14 mouse cellular contexts compared by ENCODE assay signal in the genomic region with DNA sequence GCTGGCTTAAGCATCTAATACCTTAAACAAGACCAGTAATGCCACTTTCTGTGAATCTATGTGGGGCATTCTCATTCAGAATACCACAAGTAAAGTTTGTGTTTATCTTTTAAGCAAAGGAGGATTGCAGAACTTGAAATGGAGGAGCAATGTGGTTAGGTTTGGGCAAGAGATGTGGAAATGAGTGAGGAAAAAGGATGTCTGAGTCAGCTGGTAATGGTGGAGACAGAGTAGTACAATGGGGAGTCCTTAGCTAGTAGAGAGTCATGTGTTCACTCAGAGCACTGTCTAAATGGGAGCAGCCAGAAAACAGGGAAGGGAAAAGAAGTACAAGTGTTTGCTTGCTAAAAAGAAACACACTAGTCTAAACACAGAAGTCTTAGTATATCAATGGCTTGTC.
"Had no signal": no experiment of that assay in that cellular context is flagged by ENCODE, and none has a peak within 500 bp of the region (broad histone marks: within the 10 kb centered on the region; RNA-seq: fewer than 3 reads in every experiment).

No protein-coding gene starts in this region.

- H3K27me3 ChIP-seq: limb, embryonic 12.5 days; liver, embryonic 15.5 days; megakaryocyte, embryonic 14.5 days; midbrain, embryonic 15.5 days; neural tube, embryonic 12.5 days had no signal

- ATAC-seq: midbrain, embryonic 15.5 days had no signal

- H3K27ac ChIP-seq: limb, embryonic 12.5 days; liver, embryonic 15.5 days; midbrain, embryonic 15.5 days; neural tube, embryonic 12.5 days; stomach, postnatal 0 days had no signal

- H3K4me2 ChIP-seq: limb, embryonic 12.5 days; liver, embryonic 15.5 days; lung, embryonic 14.5 days; midbrain, embryonic 11.5 days; midbrain, embryonic 15.5 days; neural tube, embryonic 12.5 days had no signal

- H3K4me3 ChIP-seq: limb, embryonic 12.5 days; liver, embryonic 15.5 days; megakaryocyte, embryonic 14.5 days; midbrain, embryonic 15.5 days; neural tube, embryonic 12.5 days had no signal

- DNase-seq: kidney, adult 18-20 months; kidney, postnatal 10 days; kidney, postnatal 4 days; lung, embryonic 14.5 days; lung, postnatal 10 days; thymus, adult 18-20 months; thymus, postnatal 14 days had no signal

- H3K4me1 ChIP-seq: limb, embryonic 12.5 days; midbrain, embryonic 15.5 days; neural tube, embryonic 12.5 days had no signal

- H3K9me3 ChIP-seq: limb, embryonic 12.5 days; liver, embryonic 15.5 days; megakaryocyte, embryonic 14.5 days; midbrain, embryonic 15.5 days; neural tube, embryonic 12.5 days had no signal

- H3K9ac ChIP-seq: limb, embryonic 12.5 days; liver, embryonic 15.5 days; lung, embryonic 14.5 days; midbrain, embryonic 15.5 days; neural tube, embryonic 12.5 days had no signal
